ENCODE assay signal across 17 mouse cellular contexts in the genomic region with DNA sequence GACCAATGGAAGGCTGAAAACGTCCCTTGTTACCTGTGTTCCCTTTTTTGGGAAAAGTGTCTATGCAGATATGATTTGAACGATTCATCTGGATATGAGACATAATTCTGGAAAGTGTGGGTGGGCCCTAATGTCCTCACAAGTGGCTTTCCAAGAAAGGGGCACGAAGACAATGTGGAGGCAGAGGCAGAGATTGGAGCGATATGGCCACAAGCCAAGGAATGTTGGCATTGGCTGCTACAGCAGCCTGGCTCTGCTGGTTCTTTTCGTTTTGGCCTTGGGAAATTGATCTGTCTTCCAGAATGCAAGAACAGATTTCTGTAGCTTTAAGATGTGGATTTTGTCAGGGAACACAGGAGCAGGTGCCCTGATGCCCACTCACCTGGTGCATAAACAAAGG.
A peak's percentile ranks its signal among the peaks of the same experiment; 100 is the strongest.
DNase-seq lines count a peak whose midpoint lies in the region; ATAC-seq lines count a peak whose summit lies in the region.
"Had no signal": no experiment of that assay in that cellular context is flagged by ENCODE, and none has a peak within 500 bp of the region (broad histone marks: within the 10 kb centered on the region; RNA-seq: fewer than 3 reads in every experiment).

No protein-coding gene starts in this region.

- H3K27ac ChIP-seq in kidney, embryonic 15.5 days, result no peak overlapping the region
- H3K27ac ChIP-seq: embryonic facial prominence, embryonic 12.5 days; forebrain, embryonic 10.5 days; hindbrain, embryonic 10.5 days; left cerebral cortex, adult 2 months; lung, embryonic 15.5 days; midbrain, embryonic 12.5 days had no signal

- peaks cover 24% of the 10 kb centered on the region; the same call in 1 of the 2 replicates for H3K27me3 ChIP-seq in kidney, embryonic 15.5 days
- H3K27me3 ChIP-seq: embryonic facial prominence, embryonic 12.5 days; lung, embryonic 15.5 days had no signal

- no peak overlapping the region for H3K4me3 ChIP-seq in kidney, embryonic 15.5 days (replicated peaks)
- H3K4me3 ChIP-seq: embryonic facial prominence, embryonic 12.5 days; forebrain, embryonic 10.5 days; hindbrain, embryonic 10.5 days; left cerebral cortex, adult 2 months; lung, embryonic 15.5 days; midbrain, embryonic 12.5 days had no signal

- WGBS in kidney, embryonic 15.5 days, result 82% methylated on average over 5 of the region's 5 CpGs

- H3K4me2 ChIP-seq in kidney, embryonic 15.5 days, result no peak overlapping the region
- H3K4me2 ChIP-seq: embryonic facial prominence, embryonic 12.5 days; lung, embryonic 15.5 days; midbrain, embryonic 12.5 days had no signal

- peaks cover 15% of the 10 kb centered on the region for H3K4me1 ChIP-seq in kidney, embryonic 15.5 days

- H3K9me3 ChIP-seq in kidney, embryonic 15.5 days (replicated peaks), result no peaks in the 10 kb centered on the region
- H3K9me3 ChIP-seq: embryonic facial prominence, embryonic 12.5 days; forebrain, embryonic 10.5 days; hindbrain, embryonic 10.5 days; lung, embryonic 15.5 days; midbrain, embryonic 12.5 days had no signal

- ATAC-seq in kidney, embryonic 15.5 days (replicated peaks; ENCODE audit: low FRiP score), result no peak
- ATAC-seq: intestine, embryonic 16.5 days; Patski had no signal

- H3K36me3 ChIP-seq in kidney, embryonic 15.5 days, result no peaks in the 10 kb centered on the region
- H3K36me3 ChIP-seq: embryonic facial prominence, embryonic 12.5 days; forebrain, embryonic 10.5 days; hindbrain, embryonic 10.5 days; lung, embryonic 15.5 days; midbrain, embryonic 12.5 days had no signal

- H3K9ac ChIP-seq in kidney, embryonic 15.5 days, result no peak overlapping the region
- H3K9ac ChIP-seq: embryonic facial prominence, embryonic 12.5 days; lung, embryonic 15.5 days; midbrain, embryonic 12.5 days had no signal

- DNase-seq in cerebellum, postnatal 14 days, result peak; percentile 58 to 74
- DNase-seq in cerebellum, adult 18-20 months, result no peak
- DNase-seq in kidney, postnatal 14 days, result peak; percentile 12
- DNase-seq in urinary bladder, postnatal 14 days (ENCODE audit: low spot score), result peak; percentile 6
- no peak for DNase-seq in urinary bladder, postnatal 10 days (ENCODE audit: low spot score)
- DNase-seq in lung, postnatal 4 days, result peak; percentile 20 to 24
- no peak for DNase-seq in gastrocnemius, postnatal 10 days
- DNase-seq: right cerebral cortex, postnatal 25 days had no signal

Comparison
In these comparisons a context has a peak if more than half of its experiments do, and no peak if none do; other contexts are left out.
1. DNase-seq: peak in cerebellum, postnatal 14 days (2 of 2), kidney, postnatal 14 days (single experiment), urinary bladder, postnatal 14 days (single experiment) and lung, postnatal 4 days (2 of 2); none in cerebellum, adult 18-20 months (0 of 2), urinary bladder, postnatal 10 days (single experiment) and gastrocnemius, postnatal 10 days (single experiment).